Mouse (Mus musculus) MEL (cell line): ENCODE results near the gene Grpel1. TPM values are rescaled to one million over a fixed set of nuclear protein-coding genes. Genes with fewer than 3 reads are reported as not detected.

ENCODE experiments used
- DNase-seq: peaks from one replicate; pipeline ENCODE4 v3.0.0; 2011; ENCODE audit warnings: low read depth, low spot score
- H3K27ac ChIP-seq: 2 replicates; pipeline ENCODE4 v1.5.1; 2012; ENCODE audit warnings: low read depth, mild to moderate bottlenecking, control low read depth, low read length, moderate library complexity; ENCODE audit not compliant: control insufficient read depth
- H3K27me3 ChIP-seq, 2 experiments: fragments of 150-350 bp in 1 of 2; sonication (generic) in 1 of 2; 2 replicates each; pipeline ENCODE4 v1.6.1; 2012; ENCODE audit warnings: low read length in 2 of 2, mild to moderate bottlenecking in 2 of 2, improper control_type of control experiment in 1 of 2, moderate library complexity in 1 of 2; ENCODE audit not compliant: insufficient read depth in 2 of 2, control insufficient read depth in 1 of 2
- H3K36me3 ChIP-seq, 2 experiments: 2 replicates each; pipeline ENCODE4 v1.6.1; 2012 to 2014; ENCODE audit warnings: low read length in 2 of 2, improper control_type of control experiment in 1 of 2, inconsistent platforms in 1 of 2, mild to moderate bottlenecking in 1 of 2; ENCODE audit not compliant: insufficient read depth in 2 of 2, control insufficient read depth in 1 of 2
- H3K4me1 ChIP-seq, 2 experiments: fragments of 150-350 bp in 1 of 2; sonication (generic) in 1 of 2; 2 replicates each; pipeline ENCODE4 v1.6.1; 2012; ENCODE audit warnings: low read length in 2 of 2, improper control_type of control experiment in 1 of 2, mild to moderate bottlenecking in 1 of 2; ENCODE audit not compliant: insufficient read depth in 2 of 2, control insufficient read depth in 1 of 2
- H3K4me3 ChIP-seq, 2 experiments: fragments of 150-350 bp in 1 of 2; sonication (generic) in 1 of 2; 2 replicates each; pipeline ENCODE4 v1.5.1; 2012; ENCODE audit warnings: low read depth in 2 of 2, low read length in 2 of 2, mild to moderate bottlenecking in 2 of 2, moderate library complexity in 2 of 2, control low read depth in 1 of 2, improper control_type of control experiment in 1 of 2; ENCODE audit not compliant: control insufficient read depth in 1 of 2, insufficient read depth in 1 of 2
- H3K79me2 ChIP-seq: 2 replicates; pipeline ENCODE4 v1.6.1; 2012; ENCODE audit warnings: mild to moderate bottlenecking, low read length, moderate library complexity; ENCODE audit not compliant: control insufficient read depth, poor library complexity, insufficient read depth
- H3K9ac ChIP-seq: 2 replicates; pipeline ENCODE4 v1.6.1; 2012; ENCODE audit warnings: low read depth, mild to moderate bottlenecking, control low read depth, low read length, moderate library complexity; ENCODE audit not compliant: control insufficient read depth, poor library complexity, severe bottlenecking
- H3K9me3 ChIP-seq: fragments of 150-350 bp; sonication (generic); replicated peaks from 2 replicates; pipeline ENCODE4 v1.6.1; 2012; ENCODE audit warnings: mild to moderate bottlenecking, low read length, improper control_type of control experiment, moderate library complexity; ENCODE audit not compliant: insufficient read depth
- BHLHE40 ChIP-seq: IDR thresholded peaks from 2 replicates; pipeline ENCODE4 v1.6.1; 2012; ENCODE audit warnings: low read depth, mild to moderate bottlenecking, inconsistent platforms, low read length, improper control_type of control experiment, borderline replicate concordance
- CHD2 ChIP-seq: IDR thresholded peaks from 2 replicates; pipeline ENCODE4 v1.6.1; 2011; ENCODE audit warnings: low read length, improper control_type of control experiment
- EP300 ChIP-seq, 2 experiments: IDR thresholded peaks; 2 replicates each; pipeline ENCODE4 v1.6.1; 2011; ENCODE audit warnings: improper control_type of control experiment in 2 of 2, low read length in 2 of 2, low read depth in 1 of 2, mild to moderate bottlenecking in 1 of 2
- ETS1 ChIP-seq: IDR thresholded peaks from 2 replicates; pipeline ENCODE4 v1.6.1; 2012; ENCODE audit warnings: low read depth, mild to moderate bottlenecking, inconsistent platforms, low read length, improper control_type of control experiment, moderate library complexity
- HCFC1 ChIP-seq: IDR thresholded peaks from 2 replicates; pipeline ENCODE4 v1.6.1; 2012; ENCODE audit warnings: low read depth, mild to moderate bottlenecking, inconsistent platforms, low read length, improper control_type of control experiment, moderate library complexity
- KAT2A ChIP-seq: conservative IDR thresholded peaks from 2 replicates; pipeline ENCODE4 v1.6.1; 2012; ENCODE audit warnings: low read depth, low read length, improper control_type of control experiment, inconsistent platforms
- MAFK ChIP-seq: IDR thresholded peaks from 2 replicates; pipeline ENCODE4 v1.6.1; 2011; ENCODE audit warnings: low read depth, mild to moderate bottlenecking, low read length, improper control_type of control experiment, borderline replicate concordance
- MAX ChIP-seq: IDR thresholded peaks from 2 replicates; pipeline ENCODE4 v1.6.1; 2011; ENCODE audit warnings: low read length, improper control_type of control experiment
- MAZ ChIP-seq: IDR thresholded peaks from 2 replicates; pipeline ENCODE4 v1.6.1; 2012; ENCODE audit warnings: low read depth, mild to moderate bottlenecking, inconsistent platforms, low read length, improper control_type of control experiment
- MEF2A ChIP-seq: IDR thresholded peaks from 2 replicates; pipeline ENCODE4 v1.6.1; 2014; ENCODE audit warnings: low read depth, mild to moderate bottlenecking, inconsistent platforms, low read length, improper control_type of control experiment; ENCODE audit not compliant: poor library complexity, insufficient replicate concordance, severe bottlenecking; ENCODE audit errors: extremely low read depth
- MXI1 ChIP-seq: IDR thresholded peaks from 2 replicates; pipeline ENCODE4 v1.6.1; 2011; ENCODE audit warnings: mild to moderate bottlenecking, low read depth, low read length, improper control_type of control experiment
- NELFE ChIP-seq: IDR thresholded peaks from 2 replicates; pipeline ENCODE4 v1.6.1; 2011; ENCODE audit warnings: low read depth, low read length, improper control_type of control experiment
- NRF1 ChIP-seq: IDR thresholded peaks from 2 replicates; pipeline ENCODE4 v1.6.1; 2014; ENCODE audit warnings: low read depth, mild to moderate bottlenecking, inconsistent platforms, low read length, improper control_type of control experiment, moderate library complexity; ENCODE audit not compliant: poor library complexity, insufficient read depth, severe bottlenecking
- POLR2A ChIP-seq, 2 experiments: IDR thresholded peaks; 2 replicates each; pipeline ENCODE4 v1.6.1; 2011 to 2012; ENCODE audit warnings: low read length in 2 of 2, mild to moderate bottlenecking in 2 of 2, control low read depth in 1 of 2, improper control_type of control experiment in 1 of 2, low read depth in 1 of 2, moderate library complexity in 1 of 2; ENCODE audit not compliant: control insufficient read depth in 1 of 2, insufficient read depth in 1 of 2, poor library complexity in 1 of 2
- POLR2AphosphoS2 ChIP-seq: IDR thresholded peaks from 2 replicates; pipeline ENCODE4 v1.6.1; 2011; ENCODE audit warnings: low read length, improper control_type of control experiment
- RCOR1 ChIP-seq: IDR thresholded peaks from 2 replicates; pipeline ENCODE4 v1.6.1; 2012; ENCODE audit warnings: low read depth, mild to moderate bottlenecking, inconsistent platforms, low read length, improper control_type of control experiment
- TAL1 ChIP-seq: IDR thresholded peaks from 2 replicates; pipeline ENCODE4 v1.6.1; 2012; ENCODE audit warnings: mild to moderate bottlenecking, inconsistent platforms, low read length, moderate library complexity, mixed read lengths
- USF1 ChIP-seq: IDR thresholded peaks from 2 replicates; pipeline ENCODE4 v1.6.1; 2014; ENCODE audit warnings: low read depth, mild to moderate bottlenecking, inconsistent platforms, low read length, improper control_type of control experiment, moderate library complexity
- ZNF384 ChIP-seq: IDR thresholded peaks from 2 replicates; pipeline ENCODE4 v1.6.1; 2012; ENCODE audit warnings: low read depth, mild to moderate bottlenecking, inconsistent platforms, low read length, improper control_type of control experiment
- polyA plus RNA-seq, 2 experiments: library from polyadenylated mRNA; stranded (reverse) in 1 of 2; unstranded in 1 of 2; fragments of >175 nt in 1 of 2; fragments of >200 nt in 1 of 2; gene quantifications; 2 replicates each; pipeline versions ENCODE4 v1.2.1 to v1.2.4; 2012; ENCODE audit warnings: low replicate concordance in 2 of 2, low read depth in 1 of 2; ENCODE audit not compliant: insufficient read length in 2 of 2, insufficient read depth in 1 of 2, missing spikeins in 1 of 2
- total RNA-seq: library from RNA; depleted of rRNA; stranded (reverse); fragments of 300-350 nt; gene quantifications from 2 replicates; pipeline ENCODE4 v1.2.3, GENCODE M21; 2012

The Grpel1 gene
- total and polyA plus RNA-seq, 3 experiments = 41.1 to 87.4 (median 75.7) TPM

GRCm38 (mm10) chr5:36479735-36480134 lies 14.9 kb downstream of the Grpel1 start:
- H3K9me3 ChIP-seq = no peaks in the 10 kb centered on the region
- no peak for TF ChIP-seq RCOR1
- TF ChIP-seq MAFK = no peak
- TF ChIP-seq USF1 = no peak
- H3K36me3 ChIP-seq = peaks cover 3 to 23% of the 10 kb centered on the region in 2 experiments; a peak in 3 of 4 replicates
- peaks cover 58% of the 10 kb centered on the region for H3K79me2 ChIP-seq
- H3K27me3 ChIP-seq = no peaks in the 10 kb centered on the region
- no peak overlapping the region for H3K27ac ChIP-seq
- H3K4me1 ChIP-seq = peaks cover 14 to 24% of the 10 kb centered on the region in 2 experiments
- no peak overlapping the region for H3K9ac ChIP-seq
- no peak for DNase-seq
- no peak overlapping the region for H3K4me3 ChIP-seq

DNA sequence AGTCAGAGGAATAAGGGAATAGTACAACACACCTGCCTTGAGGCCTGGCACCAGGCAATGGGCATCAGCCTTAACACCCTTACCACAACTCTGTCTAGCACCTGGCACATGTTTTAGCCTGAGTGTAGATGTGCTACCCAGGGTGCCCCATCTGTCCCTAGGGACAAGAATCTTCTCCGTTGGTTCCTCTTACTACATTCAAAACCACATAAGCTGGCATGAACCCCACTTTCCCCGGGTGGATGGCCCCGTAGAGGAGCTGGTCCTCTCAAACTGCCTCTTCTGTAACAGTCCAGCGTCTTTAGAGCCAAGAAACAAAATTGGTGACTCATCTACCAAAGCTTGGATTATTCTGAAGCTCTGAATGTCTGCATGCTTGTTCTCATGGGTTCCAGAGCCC lies 15.6 kb downstream of the Grpel1 start:
- Histone ChIP-seq H3K4me3 (no peak overlapping the region), H3K9ac (no peak overlapping the region), H3K4me1 (peaks cover 14 to 30% of the 10 kb centered on the region in 2 experiments), H3K27ac (no peak overlapping the region), H3K79me2 (peaks cover 58% of the 10 kb centered on the region), H3K27me3 (no peaks in the 10 kb centered on the region), H3K9me3 (no peaks in the 10 kb centered on the region), H3K36me3 (peaks cover 3 to 23% of the 10 kb centered on the region in 2 experiments; a peak in 3 of 4 replicates)
- TF ChIP-seq RCOR1 (no peak), EP300 (IDR thresholded peaks at IDR 0.05; ENCODE audit: low read depth in 1 of 2, low read length in 2 of 2) (no peak), ETS1 (no peak), ZNF384 (no peak), KAT2A (no peak), NRF1 (no peak), POLR2A (IDR thresholded peaks at IDR 0.05; ENCODE audit: control insufficient read depth in 1 of 2, insufficient read depth in 1 of 2, low read depth in 1 of 2, low read length in 2 of 2, poor library complexity in 1 of 2) (no peak), MXI1 (no peak), TAL1 (no peak), MAFK (no peak), MAZ (no peak), MEF2A (no peak), HCFC1 (no peak), NELFE (no peak), BHLHE40 (no peak), MAX (no peak), CHD2 (no peak), POLR2AphosphoS2 (no peak)
- TF ChIP-seq, all 39 proteins: peak for 0
- DNase-seq = no peak
